Mouse (Mus musculus): ENCODE measurements around the gene Trim24.
"Not testable (repeated sequence)": the region's sequence is repeated elsewhere in the genome, so short reads cannot be mapped to it uniquely, and the experiment has no call there.

The Trim24 gene

GRCm38 (mm10) chr6:37870245-37871136, at the start of gene Trim24:
TSS of gene Trim24 (plus strand) at chr6:37870811.
- DNase-seq (ENCODE audit: low spot score) = peak; percentile 95

DNA sequence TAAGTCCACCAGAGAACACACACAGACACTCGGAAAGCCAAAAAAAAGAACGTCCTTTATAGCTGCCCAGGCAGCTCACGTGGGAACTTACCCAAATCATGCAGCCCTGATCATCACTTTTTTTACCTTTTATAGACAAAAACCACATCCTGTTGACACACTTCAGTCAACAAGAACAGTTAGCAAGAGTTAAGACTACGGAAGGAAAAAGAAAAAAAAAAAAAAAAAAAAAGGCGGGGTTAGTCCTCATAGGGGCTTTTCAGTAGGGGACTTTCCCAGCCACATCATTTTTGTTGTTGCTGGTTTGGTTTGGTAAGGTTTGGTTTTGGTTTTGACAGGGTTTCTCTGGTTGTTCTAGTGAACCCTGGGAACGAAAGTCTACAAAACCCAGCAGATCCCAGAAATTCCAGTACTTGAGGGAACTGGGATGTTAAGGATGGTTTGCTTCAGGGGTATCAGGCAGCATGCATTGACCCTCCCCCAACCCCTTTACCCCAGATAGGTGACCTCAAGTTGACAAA, 49.0 kb upstream of the Trim24 start:
- DNase-seq (ENCODE audit: low spot score) = no peak

- no peak for DNase-seq (ENCODE audit: low spot score)
Measured at GRCm38 (mm10) chr6:37822390-37822789, 48.2 kb upstream of the Trim24 start.

GRCm38 (mm10) chr6:37823731-37824130, 46.9 kb upstream of the Trim24 start:
- DNase-seq (ENCODE audit: low spot score) = no peak

DNA sequence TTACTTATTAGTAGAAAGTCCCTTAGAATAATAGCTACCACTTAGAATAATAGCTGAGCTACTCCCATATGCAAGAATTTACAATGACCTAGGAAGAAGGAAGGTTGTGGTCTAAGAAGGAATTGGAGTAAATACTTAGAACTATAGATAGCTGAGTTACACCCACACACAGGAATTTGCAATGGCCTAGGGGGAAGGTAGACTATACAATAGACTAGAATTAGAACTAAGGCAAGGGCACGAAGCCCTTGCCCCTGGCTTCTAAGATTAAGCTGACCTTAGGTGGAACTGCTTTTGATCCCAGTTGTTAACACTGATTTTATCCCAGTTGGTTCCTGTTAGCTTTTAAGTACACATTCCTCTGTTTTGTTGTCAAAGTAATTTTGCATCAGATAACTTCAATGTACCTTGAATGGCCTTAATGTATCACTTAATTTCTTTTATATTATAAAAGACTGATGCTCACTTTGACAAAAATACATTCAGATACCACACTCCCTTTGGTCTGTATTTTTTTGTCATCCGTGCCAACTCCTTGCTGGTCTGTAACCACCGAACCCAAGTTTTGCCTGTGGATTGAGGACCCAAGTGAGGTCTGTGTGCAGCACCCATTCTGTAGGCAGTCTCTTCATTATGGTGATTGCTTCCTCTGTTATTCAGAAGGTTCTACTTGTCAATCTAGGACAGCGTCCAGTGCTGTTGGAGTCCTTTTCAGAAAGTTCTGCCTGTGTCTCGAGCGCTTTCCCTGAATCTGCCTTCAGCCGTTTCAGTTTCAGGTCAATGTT, 45.1 kb upstream of the Trim24 start:
- not testable (repeated sequence) for DNase-seq (ENCODE audit: low spot score)

- no peak for DNase-seq (ENCODE audit: low spot score)
Measured at GRCm38 (mm10) chr6:37828955-37829354, 41.7 kb upstream of the Trim24 start.

GRCm38 (mm10) chr6:37829631-37830030, 41.0 kb upstream of the Trim24 start:
- no peak for DNase-seq (ENCODE audit: low spot score)

DNA sequence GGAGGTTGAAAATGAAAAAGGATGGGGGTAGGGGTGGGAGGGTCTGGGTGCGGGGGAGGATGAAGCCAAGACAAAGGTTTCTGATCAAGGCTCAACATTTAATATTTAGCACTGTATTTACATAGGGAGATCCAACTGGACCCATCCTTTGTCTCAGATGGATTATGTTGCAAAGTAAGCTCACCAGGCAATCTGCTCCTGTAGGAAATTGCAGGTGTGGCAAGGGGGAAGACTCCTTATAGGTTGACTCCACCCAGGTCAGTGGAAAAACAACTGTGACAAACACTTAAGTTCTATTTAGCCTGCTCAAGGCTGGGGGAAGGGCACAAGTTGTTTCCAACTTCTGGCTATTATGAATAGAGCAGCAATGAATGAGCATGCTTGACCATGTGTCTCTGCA, 36.9 kb upstream of the Trim24 start:
- DNase-seq (ENCODE audit: low spot score) = no peak

GRCm38 (mm10) chr6:37836951-37837565, 33.6 kb upstream of the Trim24 start:
- DNase-seq (ENCODE audit: low spot score) = not testable (repeated sequence)

GRCm38 (mm10) chr6:37842779-37843605, 27.6 kb upstream of the Trim24 start:
- DNase-seq (ENCODE audit: low spot score) = no peak

DNA sequence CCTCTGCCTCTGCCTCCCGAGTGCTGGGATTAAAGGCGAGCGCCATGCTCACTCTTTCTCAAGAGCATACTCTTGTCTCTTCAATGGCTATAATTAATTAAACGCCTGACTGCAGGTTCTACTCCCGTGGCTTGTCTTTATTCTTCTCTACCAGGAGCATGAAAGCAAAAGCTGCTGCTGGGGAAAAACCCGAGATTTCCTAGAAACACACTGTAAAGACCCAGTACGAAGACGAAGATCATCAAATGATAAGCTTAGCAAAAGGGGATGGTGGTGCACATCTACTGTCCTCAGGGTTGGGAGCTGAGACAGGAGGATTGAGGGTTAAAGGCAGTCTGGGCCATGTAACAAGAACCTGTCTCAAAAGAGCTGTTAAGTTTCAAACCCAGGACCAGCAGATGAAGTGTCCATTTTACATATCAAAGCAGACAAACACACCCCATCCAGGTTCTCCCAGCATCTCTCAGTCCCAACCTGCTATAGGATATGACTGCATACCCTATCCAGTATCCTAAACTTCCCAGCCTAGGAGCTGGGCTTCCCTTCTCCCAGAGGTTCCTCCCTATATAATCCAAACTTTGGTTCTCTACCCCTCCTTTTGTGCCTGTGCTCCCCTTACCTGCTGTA, 26.9 kb upstream of the Trim24 start:
- DNase-seq (ENCODE audit: low spot score) = no peak

DNA sequence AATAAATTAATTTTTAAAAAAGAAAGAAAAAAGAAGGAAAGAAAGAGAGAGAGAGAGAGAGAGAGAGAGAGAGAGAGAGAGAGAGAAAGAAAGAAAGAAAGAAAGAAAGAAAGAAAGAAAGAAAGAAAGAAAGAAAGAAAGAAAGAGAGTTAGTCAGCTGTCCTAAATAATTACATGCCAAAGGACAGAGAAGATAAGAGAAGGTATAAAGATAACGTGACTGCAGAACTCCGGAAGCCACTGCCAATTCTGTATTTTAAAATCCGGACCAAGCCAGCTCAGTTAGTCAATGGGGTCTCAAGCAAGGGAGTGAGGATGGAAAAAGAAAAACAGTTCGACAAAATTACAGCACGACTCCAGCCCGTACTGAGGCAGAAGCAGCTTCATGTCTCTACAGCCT, 25.7 kb upstream of the Trim24 start:
- not testable (repeated sequence) for DNase-seq (ENCODE audit: low spot score)

DNA sequence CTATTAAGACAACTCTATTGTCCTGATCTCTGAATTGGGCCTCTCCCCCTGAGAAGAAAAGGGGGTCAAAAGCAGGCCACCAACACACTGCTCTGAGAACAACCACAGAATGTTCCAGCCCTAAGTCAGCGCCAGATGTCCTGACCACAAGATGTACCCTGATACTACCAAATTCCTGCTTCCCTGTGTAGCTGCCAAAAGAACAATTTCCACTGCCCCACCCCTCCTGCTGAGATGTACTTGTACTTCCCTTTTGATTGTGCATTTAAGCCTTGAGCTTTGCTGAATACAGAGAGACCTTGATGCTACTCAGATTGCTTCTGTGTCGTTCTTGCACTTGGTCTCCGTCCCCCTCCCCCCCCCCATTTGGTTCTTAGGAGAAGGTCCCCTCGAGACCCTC, 23.1 kb upstream of the Trim24 start:
- not testable (repeated sequence) for DNase-seq (ENCODE audit: low spot score)

GRCm38 (mm10) chr6:37851352-37851751, 19.3 kb upstream of the Trim24 start:
- DNase-seq (ENCODE audit: low spot score) = no peak

DNA sequence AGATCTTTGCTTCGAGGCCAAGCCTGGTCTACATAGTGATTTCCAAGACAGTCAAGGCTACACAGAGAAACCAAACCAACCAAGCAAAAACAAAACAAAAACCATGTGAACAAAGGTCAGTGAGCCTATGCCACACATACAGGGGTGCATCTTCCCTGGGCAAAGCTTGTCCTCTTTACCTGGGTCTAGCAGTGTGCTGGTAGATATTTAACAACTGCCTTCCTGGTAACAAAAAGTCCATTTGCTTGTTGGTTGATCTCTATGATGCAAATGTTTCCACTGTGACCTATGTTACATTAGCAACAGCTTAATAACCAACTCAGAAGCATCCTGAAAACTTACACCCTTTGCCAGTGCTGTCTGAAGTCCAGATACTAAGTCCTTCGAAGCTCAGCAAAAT, 17.3 kb upstream of the Trim24 start:
- DNase-seq (ENCODE audit: low spot score) = no peak

GRCm38 (mm10) chr6:37855384-37855783, 15.2 kb upstream of the Trim24 start:
- no peak for DNase-seq (ENCODE audit: low spot score)

DNA sequence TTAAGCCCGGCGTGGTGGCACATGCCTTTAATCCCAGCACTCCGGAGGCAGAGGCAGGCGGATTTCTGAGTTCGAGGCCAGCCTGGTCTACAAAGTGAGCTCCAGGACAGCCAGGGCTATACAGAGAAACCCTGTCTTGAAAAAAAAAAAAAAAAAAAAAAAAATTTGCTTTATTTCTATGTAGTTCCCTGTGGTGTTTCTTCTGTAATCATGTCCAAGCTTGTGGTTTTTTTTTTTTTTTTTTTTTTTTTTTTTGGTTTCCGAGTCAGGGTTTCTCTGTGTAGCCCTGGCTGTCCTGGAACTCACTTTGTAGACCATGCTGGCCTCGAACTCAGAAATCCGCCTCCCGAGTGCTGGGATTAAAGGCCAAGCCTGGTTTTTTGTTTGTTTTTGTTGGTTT, 14.3 kb upstream of the Trim24 start:
- DNase-seq (ENCODE audit: low spot score) = not testable (repeated sequence)

DNA sequence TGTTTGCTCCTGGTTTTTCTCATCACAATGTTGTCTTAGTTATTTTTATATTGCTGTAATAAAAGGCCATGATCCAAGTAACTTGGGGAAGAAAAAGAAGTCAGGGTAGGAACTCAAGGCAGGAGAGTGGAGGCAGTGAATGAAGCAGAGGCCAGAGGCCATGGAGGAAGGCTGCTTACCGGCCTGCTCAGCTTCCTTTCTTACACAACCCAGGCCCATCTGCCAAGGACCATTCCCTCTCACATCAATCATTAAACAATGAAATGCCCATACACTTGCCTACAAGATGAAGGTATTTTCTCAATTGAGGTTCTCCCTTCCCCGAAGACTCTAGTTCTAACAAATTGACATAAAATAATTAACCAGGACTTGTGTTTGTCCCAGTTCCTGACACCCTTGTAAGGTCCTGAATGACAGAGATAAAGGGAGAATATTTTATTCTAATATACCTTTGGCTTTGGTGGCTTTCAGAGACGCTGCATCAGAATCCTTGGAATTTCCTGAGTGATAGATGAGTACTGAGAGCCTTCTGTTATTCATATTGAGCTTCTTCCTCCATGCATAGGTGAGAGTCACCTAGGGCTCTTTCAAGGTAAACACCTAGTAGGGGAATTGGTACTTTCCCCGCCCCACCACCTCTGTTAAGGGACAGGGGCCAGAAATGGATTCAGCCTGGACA, 13.3 kb upstream of the Trim24 start:
- DNase-seq (ENCODE audit: low spot score) = no peak

DNA sequence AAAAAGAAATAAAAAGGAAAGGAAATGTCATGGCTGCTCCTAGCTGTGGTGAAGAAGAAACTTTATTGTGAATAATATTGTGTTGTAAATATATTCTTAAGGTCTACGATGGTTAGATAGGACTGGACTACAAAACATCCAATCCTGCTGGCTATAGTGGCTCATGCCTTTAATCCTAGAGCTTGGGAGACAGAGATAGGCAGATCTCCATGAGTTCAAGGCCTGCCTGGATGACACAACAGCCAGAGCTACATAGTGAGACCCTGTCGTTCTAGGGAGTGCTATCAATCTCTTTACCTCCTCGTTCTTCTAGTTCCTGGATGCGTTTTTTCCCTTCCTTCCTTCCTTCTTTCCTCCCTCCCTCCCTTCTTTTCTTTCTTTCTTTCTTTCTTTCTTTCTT, 12.5 kb upstream of the Trim24 start:
- no peak for DNase-seq (ENCODE audit: low spot score)

- no peak for DNase-seq (ENCODE audit: low spot score)
Measured at GRCm38 (mm10) chr6:37862893-37863292, 7.7 kb upstream of the Trim24 start.
